Mouse (Mus musculus) splenic B cell, adult 2 months (primary cell): ENCODE measurements around the gene Zfp64.

Source experiments
- DNase-seq: peaks from one replicate; pipeline ENCODE4 v3.0.0-alpha.2; 2011; ENCODE audit warnings: low read depth, low spot score
- H3K27me3 ChIP-seq: 2 replicates; pipeline ENCODE4 v1.6.1; 2012; ENCODE audit warnings: mild to moderate bottlenecking, low read length, moderate library complexity, mixed read lengths; ENCODE audit not compliant: control insufficient read depth, poor library complexity, insufficient read depth, severe bottlenecking
- H3K36me3 ChIP-seq: 2 replicates; pipeline ENCODE4 v1.6.1; 2012; ENCODE audit warnings: mild to moderate bottlenecking, low read length, moderate library complexity, mixed read lengths; ENCODE audit not compliant: control insufficient read depth, poor library complexity, insufficient read depth, severe bottlenecking

Zfp64 gene

GRCm38 (mm10) chr2:168954835-168955716 is at the start of gene Zfp64:
Zfp64 (minus strand) TSS chr2:168955587.
- no peaks in the 10 kb centered on the region for H3K36me3 ChIP-seq
- DNase-seq: peak; percentile 88
- H3K27me3 ChIP-seq: no peaks in the 10 kb centered on the region

DNA sequence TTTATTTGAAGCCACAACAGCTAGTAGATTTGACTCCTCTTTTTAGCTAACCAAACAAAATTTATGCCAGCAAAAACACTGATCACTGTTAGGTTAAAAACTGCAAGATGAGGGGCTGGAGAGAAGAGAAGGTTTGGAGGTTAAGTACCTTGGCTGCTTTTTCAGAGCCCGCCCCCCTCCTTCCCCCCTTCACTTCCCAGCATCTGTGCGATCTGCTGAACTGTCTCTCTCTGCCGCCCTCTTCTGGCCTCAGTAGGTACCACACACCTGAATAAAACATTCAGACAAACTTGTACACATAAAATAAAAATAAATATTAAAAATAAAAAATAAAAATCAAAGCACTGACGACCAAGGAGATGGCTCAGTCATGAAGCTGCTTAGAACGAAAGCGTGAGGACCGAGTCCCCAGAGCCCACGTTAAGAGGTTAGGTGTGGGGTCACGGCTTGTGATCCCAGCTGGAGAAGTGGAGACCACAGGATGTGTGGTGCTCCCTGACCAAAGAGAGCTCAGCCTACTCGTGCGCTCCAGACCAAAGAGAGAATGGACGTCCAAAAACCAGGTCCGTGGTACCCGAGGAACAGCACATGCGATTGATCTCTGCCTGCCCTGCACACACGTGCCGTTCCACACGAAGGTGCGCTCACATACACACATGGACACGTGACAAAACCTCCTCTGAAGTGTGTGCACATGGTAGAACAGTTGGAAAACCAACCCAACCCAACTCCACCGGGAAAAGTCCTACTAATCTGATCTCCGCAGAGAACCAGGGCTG is 37.4 kb upstream of the Zfp64 start:
- peak; percentile 54 for DNase-seq

DNA sequence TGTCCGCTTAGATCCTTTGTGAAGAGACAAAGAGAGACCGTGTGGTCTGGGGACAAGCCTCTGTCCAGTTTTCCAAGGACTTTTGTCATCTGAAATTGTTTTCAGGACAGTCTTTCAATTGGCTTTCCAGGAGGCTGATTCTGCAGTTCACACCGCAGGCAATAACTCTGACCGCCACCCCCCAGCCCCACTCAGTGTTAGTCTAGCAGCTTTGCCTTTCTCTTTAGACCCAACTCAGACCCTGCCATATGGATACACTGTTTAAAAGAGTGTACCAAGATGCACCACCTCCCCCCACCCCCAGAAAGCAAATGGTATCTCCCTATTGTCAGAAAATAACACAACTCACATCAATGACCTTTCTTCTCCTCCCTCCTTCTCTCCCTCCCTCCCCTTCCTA is 35.6 kb upstream of the Zfp64 start:
- H3K27me3 ChIP-seq: no peaks in the 10 kb centered on the region
- DNase-seq: no peak
- no peaks in the 10 kb centered on the region for H3K36me3 ChIP-seq

More for the DNA sequence above, 37.4 kb upstream of the Zfp64 start:
- Histone ChIP-seq H3K27me3 (no peaks in the 10 kb centered on the region), H3K36me3 (no peaks in the 10 kb centered on the region)

GRCm38 (mm10) chr2:168990061-168990753 is 34.8 kb upstream of the Zfp64 start:
- Histone ChIP-seq H3K27me3 (no peaks in the 10 kb centered on the region), H3K36me3 (no peaks in the 10 kb centered on the region)
- peak; percentile 38 for DNase-seq

DNA sequence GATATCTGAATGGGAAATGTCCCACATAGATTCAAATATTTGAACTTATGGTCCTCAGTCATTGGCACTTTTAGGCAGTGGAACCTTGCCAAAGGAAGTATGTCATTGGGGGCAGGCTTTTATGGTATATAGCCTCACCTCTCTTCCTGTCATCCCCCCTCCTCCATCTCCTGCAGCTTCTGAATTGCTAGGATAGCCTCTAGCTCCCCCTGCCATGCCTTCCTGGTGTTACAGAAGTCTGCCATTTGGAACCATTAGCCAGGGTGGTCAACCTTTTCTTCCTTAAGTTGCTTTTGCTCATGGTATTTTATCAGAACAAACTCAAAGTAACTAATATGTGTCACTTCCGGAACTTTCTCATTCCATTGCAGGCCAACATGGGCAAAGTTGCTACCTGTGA is 32.7 kb upstream of the Zfp64 start:
- H3K36me3 ChIP-seq: no peaks in the 10 kb centered on the region
- H3K27me3 ChIP-seq: no peaks in the 10 kb centered on the region
- no peak for DNase-seq

- H3K27me3 ChIP-seq: no peaks in the 10 kb centered on the region
- no peaks in the 10 kb centered on the region for H3K36me3 ChIP-seq
- no peak for DNase-seq
Measured at GRCm38 (mm10) chr2:168987421-168987820, 32.0 kb upstream of the Zfp64 start.

- Histone ChIP-seq H3K36me3 (no peaks in the 10 kb centered on the region), H3K27me3 (no peaks in the 10 kb centered on the region)
- no peak for DNase-seq
Measured at GRCm38 (mm10) chr2:168981951-168982350, 26.6 kb upstream of the Zfp64 start.

GRCm38 (mm10) chr2:168981448-168981847 is 26.1 kb upstream of the Zfp64 start:
- Histone ChIP-seq H3K27me3 (no peaks in the 10 kb centered on the region), H3K36me3 (no peaks in the 10 kb centered on the region)
- DNase-seq: peak; percentile 6

DNA sequence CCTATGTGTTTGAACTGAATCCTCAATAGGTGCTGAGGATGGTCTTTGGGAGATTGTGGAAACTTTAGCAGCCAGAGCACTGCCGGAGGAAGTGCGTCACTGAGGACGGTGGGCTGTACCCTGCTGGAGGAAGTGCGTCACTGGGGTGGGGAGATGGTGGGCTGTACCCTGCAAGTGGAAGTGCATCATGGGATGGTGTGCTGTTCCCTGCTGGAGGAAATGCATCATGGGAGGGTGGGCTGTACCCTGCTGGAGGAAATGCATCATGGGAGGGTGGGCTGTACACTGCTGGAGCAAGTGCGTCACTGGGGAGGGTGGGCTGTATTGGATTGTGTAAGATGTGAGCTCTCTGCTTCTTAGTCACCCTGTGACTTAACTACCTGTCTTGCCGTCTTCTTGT is 25.5 kb upstream of the Zfp64 start:
- DNase-seq: peak; percentile 80
- Histone ChIP-seq H3K36me3 (no peaks in the 10 kb centered on the region), H3K27me3 (no peaks in the 10 kb centered on the region)

DNA sequence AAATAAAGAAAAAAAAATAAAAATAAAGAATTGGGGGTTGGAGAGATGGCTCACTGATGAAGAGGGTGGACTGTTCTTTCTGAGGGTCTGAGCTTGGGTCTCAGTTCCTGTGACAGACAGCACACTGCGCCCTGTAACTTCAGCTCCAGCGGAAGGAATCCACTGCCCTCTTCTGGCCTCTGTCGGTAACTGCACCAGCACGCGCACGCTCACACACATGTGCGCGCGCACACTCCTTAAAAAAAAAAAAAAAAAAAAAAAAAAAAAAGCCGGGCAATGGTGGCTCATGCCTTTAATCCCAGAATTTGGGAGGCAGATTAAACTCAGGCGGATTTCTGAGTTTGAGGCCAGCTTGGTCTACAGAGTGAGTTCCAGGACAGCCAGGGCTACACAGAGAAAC is 24.4 kb upstream of the Zfp64 start:
- DNase-seq: peak; percentile 55
- Histone ChIP-seq H3K27me3 (no peaks in the 10 kb centered on the region), H3K36me3 (no peaks in the 10 kb centered on the region)

- DNase-seq: peak; percentile 42
- Histone ChIP-seq H3K27me3 (no peaks in the 10 kb centered on the region), H3K36me3 (no peaks in the 10 kb centered on the region)
Measured at GRCm38 (mm10) chr2:168978031-168978430, 22.6 kb upstream of the Zfp64 start.

- Histone ChIP-seq H3K27me3 (no peaks in the 10 kb centered on the region), H3K36me3 (no peaks in the 10 kb centered on the region)
- no peak for DNase-seq
Measured at GRCm38 (mm10) chr2:168970131-168970530, 14.7 kb upstream of the Zfp64 start.

DNA sequence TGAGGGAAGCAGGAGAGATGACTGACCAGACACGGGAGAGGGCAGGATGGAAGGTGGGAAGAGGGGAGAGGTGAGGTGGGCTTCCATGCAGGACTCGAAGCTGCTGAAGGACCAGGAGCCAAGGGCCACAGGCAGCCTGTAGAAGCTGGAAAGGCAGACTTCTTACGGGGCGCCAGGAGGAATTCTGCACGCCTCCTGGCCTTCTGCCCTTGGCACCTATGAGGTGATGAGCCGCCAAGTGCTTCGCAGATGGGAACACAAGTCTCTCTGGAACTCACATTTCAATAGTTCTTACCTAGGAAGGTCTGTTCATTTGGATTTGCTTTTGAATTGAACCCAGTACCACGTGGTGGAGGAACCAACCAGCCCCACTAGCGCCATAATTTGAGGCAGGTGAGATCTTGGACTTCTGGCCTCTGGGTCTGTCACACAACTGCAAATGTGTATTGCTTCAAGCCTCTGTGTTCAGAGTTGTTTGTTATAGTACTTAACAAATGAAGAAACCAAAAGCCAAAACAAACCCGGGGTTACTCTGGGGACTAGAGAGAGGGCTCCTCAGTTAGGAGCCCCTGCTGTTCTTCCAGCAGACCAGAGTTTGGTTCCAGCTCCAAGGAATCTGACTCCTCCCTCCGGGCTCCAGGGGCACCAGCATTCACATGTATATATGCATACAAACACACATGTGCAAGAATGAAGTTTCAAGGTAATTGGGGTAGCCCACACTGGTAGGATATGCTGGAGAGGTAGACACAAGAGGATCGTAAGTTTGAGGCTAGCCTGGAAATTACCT is 12.9 kb upstream of the Zfp64 start:
- no peak for DNase-seq
- Histone ChIP-seq H3K36me3 (no peaks in the 10 kb centered on the region), H3K27me3 (no peaks in the 10 kb centered on the region)

DNA sequence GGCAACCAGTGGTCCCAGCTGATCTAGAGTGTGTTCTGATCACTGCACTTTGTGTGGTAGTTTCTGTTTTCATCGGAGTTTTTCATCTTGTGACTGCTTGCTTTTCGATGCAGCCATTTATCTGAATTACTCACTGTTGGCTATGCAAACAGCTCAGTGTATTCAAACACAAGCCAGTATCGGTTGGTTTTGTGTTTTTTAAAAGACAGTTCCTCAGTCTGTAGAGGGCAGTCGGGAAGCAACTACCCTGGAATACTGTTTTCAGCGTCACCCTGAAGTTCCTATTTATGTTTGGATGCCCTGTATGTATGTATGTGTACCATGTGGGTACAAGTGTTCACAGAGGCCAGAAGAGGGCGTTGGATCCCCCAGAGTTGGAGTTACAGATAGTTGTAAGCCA is 11.1 kb upstream of the Zfp64 start:
- H3K27me3 ChIP-seq: no peaks in the 10 kb centered on the region
- DNase-seq: no peak
- no peaks in the 10 kb centered on the region for H3K36me3 ChIP-seq
